Mouse (Mus musculus) liver, adult 2 months (tissue): Measurements from ENCODE around the gene Mcf2l.

Experiments
- CTCF ChIP-seq: fragments of 200-500 bp; IDR thresholded peaks from 2 replicates; pipeline ENCODE4 v1.5.1; 2011; ENCODE audit warnings: low read depth, low read length, control low read depth
- POLR2A ChIP-seq: fragments of 200-500 bp; IDR thresholded peaks from 2 replicates; pipeline ENCODE4 v1.6.1; 2011; ENCODE audit warnings: low read length, control low read depth; ENCODE audit not compliant: insufficient read depth; ENCODE audit errors: extremely low read depth

DNA sequence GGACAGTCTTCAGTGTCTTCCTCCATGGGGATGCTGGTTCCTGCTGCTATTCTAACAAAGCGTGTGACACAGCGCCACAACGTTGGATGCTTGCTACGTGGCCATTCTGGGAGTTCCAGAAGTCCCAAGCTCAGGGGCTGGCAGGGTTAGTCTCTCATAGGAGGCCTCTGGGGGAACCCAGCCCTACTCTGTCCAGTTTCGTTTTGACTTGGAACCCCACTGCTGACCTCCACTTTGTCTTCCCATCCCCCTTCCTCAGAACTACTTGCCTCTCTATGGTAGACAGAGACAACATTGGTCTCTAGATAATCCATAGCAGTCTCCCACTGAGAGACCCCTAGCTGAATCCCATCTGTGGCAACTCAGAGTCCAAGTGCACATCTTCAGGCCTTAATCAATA is 33.0 kb downstream of the Mcf2l start:
- TF ChIP-seq CTCF (no peak), POLR2A (no peak)
